Mouse (Mus musculus) limb, embryonic 12.5 days (tissue): ENCODE measurements around the gene Mall. TPM values are rescaled to one million over a fixed set of nuclear protein-coding genes. Genes with fewer than 3 reads are reported as not detected.

Experiments used
- ATAC-seq: fragments of 200-750 bp; cut with Nextera tagmentation; 2 replicates; pipeline ENCODE4 v1.8.0; 2017; ENCODE audit warnings: low read depth, moderate TSS enrichment; ENCODE audit not compliant: insufficient number of reproducible peaks, insufficient read depth, low FRiP score, low TSS enrichment
- H3K27ac ChIP-seq: fragments of 300-500 bp; sonication (generic); 2 replicates; pipeline ENCODE4 v1.5.1; 2016; ENCODE audit warnings: mild to moderate bottlenecking, moderate library complexity
- H3K27me3 ChIP-seq: fragments of 300-500 bp; sonication (generic); 2 replicates; pipeline ENCODE4 v1.6.1; 2016; ENCODE audit warnings: mild to moderate bottlenecking, moderate library complexity
- H3K36me3 ChIP-seq: fragments of 300-500 bp; sonication (generic); 2 replicates; pipeline ENCODE4 v1.6.1; 2016; ENCODE audit warnings: mild to moderate bottlenecking, moderate library complexity
- H3K4me1 ChIP-seq: fragments of 300-500 bp; sonication (generic); replicated peaks from 2 replicates; pipeline ENCODE4 v1.6.1; 2016
- H3K4me2 ChIP-seq: fragments of 300-500 bp; sonication (generic); 2 replicates; pipeline ENCODE4 v1.6.1; 2016; ENCODE audit warnings: mild to moderate bottlenecking, moderate library complexity
- H3K4me3 ChIP-seq: fragments of 300-500 bp; sonication (generic); replicated peaks from 2 replicates; pipeline ENCODE4 v1.5.1; 2016; ENCODE audit warnings: mild to moderate bottlenecking
- H3K9ac ChIP-seq: fragments of 300-500 bp; sonication (generic); replicated peaks from 2 replicates; pipeline ENCODE4 v1.6.1; 2016; ENCODE audit warnings: mild to moderate bottlenecking, moderate library complexity
- H3K9me3 ChIP-seq: fragments of 300-500 bp; sonication (generic); 2 replicates; pipeline ENCODE4 v1.6.1; 2016; ENCODE audit warnings: mild to moderate bottlenecking, moderate library complexity
- WGBS: fragments of 180-500 bp; shearing (Covaris S2); methylation state at CpG from one replicate; pipeline ENCODE4 v1.1.7; 2016; 5-methylcytosine and 5-hydroxymethylcytosine counted together
- polyA plus RNA-seq: library from polyadenylated mRNA; unstranded; fragments of >200 nt; fragmentation: Nextera tagmentation; extraction: Ambion mirVana; gene quantifications from 2 replicates; pipeline ENCODE4 v1.2.1, GENCODE M21; 2016

Gene Mall
- polyA plus RNA-seq, 1 experiment from 2014 or later: 2.1 TPM

DNA sequence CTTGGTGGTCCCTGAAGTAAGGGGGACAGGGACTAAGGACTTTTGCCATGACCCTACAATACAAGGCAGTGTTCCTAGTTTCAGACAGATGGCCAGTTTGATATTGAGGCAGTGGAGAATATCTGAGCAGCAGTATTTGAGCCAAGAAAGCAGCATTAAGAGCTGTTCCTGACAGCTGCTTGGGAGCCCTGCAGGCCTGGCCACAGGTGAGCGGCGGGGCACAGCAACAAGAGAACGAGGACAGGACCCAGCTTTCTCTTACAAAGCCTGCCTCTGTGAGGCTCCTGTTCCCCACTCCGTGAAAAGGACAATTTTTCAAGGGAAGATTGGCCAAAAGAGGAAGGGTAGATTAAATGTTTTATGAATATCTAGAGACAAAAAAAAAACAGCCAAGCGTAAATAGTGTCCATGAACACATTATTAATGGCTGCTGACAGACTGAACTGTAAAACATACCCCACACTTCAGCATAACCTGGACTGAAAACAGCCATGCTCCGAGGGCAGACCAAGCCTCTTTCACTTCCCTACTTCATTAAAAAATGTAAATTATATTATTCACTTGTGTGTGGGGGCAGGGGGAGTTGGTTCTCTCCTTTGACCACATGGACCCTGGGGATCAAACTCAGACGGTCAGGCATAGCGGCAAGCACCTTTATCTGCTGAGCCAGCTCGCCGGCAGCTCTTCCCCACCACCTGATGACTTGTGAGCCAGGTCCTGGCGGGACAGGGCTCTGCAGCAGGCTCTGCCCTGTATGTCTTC lies 22.3 kb upstream of the Mall start:
- no peak overlapping the region for H3K4me2 ChIP-seq
- 0 out of 2 replicates have a peak overlapping the region, but pooled peaks have one; percentile 23 for H3K27ac ChIP-seq
- no peaks in the 10 kb centered on the region for H3K4me1 ChIP-seq
- WGBS: 76% methylated on average over 11 of the region's 11 CpGs
- no peak for ATAC-seq
- no peak overlapping the region for H3K9ac ChIP-seq
- no peaks in the 10 kb centered on the region for H3K9me3 ChIP-seq
- H3K27me3 ChIP-seq: no peaks in the 10 kb centered on the region
- H3K4me3 ChIP-seq: no peak overlapping the region
- H3K36me3 ChIP-seq: peaks cover 10% of the 10 kb centered on the region

DNA sequence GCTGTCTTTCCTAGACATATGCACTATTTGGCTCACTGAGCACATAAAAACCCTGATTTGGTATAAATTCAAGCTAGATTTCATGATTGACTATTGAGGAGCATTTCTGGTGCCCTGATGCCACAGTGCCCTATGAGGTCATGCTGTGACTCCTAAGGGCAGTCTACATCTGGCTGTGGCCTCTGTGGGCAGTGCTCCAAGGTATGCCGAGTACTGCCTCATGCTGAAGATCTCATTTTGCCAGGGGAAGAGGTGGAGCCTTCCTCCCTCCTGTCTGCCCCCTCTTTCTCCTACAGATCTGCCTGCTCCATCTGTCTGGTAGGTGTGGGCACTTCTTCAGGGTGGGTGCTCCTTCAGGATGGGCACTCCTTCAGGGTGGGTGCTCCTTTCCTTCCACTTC lies 19.6 kb upstream of the Mall start:
- ATAC-seq: no peak
- H3K27ac ChIP-seq: no peak overlapping the region
- WGBS: 72% methylated on average over 1 of the region's 1 CpGs
- H3K9me3 ChIP-seq: no peaks in the 10 kb centered on the region
- no peak overlapping the region for H3K9ac ChIP-seq
- no peaks in the 10 kb centered on the region for H3K27me3 ChIP-seq
- H3K4me2 ChIP-seq: no peak overlapping the region
- no peak overlapping the region for H3K4me3 ChIP-seq
- peaks cover 5% of the 10 kb centered on the region; the same call in 1 of the 2 replicates for H3K36me3 ChIP-seq
- H3K4me1 ChIP-seq: no peaks in the 10 kb centered on the region

DNA sequence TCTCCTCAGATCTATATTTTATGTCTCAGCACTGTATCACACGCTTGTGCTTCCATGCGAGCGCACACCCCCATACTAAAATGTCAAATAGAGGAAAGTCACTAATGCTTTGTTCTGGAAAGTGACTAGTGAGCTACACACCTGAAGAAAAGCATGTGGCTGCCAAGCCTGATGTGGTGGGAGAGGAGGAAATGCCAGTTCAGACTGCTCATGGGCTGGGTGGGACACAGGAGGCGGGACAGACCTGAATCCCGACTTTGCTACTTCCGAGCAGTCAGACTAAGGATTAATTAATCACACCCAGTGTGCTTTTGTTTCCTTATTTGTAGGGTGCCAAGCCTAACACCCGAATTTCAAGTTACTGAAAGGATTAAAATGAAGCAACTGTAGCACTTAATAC lies 18.6 kb upstream of the Mall start:
- no peak overlapping the region for H3K4me2 ChIP-seq
- no peaks in the 10 kb centered on the region for H3K4me1 ChIP-seq
- H3K36me3 ChIP-seq: peaks cover under 1% of the 10 kb centered on the region; the same call in 1 of the 2 replicates
- no peak overlapping the region for H3K9ac ChIP-seq
- WGBS: 71% methylated on average over 7 of the region's 7 CpGs
- H3K27ac ChIP-seq: no peak overlapping the region
- no peaks in the 10 kb centered on the region for H3K27me3 ChIP-seq
- no peaks in the 10 kb centered on the region for H3K9me3 ChIP-seq
- no peak overlapping the region for H3K4me3 ChIP-seq
- ATAC-seq: no peak

DNA sequence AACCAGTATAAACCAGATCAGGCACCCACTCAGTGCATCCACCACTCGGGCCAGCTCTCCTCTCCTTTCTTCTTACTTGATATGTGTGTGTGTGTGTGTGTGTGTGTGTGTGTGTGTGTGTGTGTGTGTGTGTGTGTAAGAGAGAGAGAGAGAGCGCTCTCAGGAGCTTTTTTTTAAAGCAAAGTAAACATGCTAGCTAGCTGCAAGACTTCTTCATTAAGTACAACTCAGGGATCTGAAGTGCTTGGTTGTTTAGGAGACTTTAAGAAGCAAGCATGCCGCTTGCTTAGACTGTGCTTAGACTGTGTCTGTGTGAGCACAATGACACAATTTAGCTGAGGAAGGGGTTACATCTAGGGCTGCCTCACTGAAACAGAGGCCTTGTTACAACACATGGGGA lies 12.9 kb upstream of the Mall start:
- Histone ChIP-seq H3K4me2 (no peak overlapping the region), H3K36me3 (peaks cover 6% of the 10 kb centered on the region; the same call in 1 of the 2 replicates), H3K4me1 (no peaks in the 10 kb centered on the region), H3K27ac (peak overlapping the region; percentile 4), H3K4me3 (no peak overlapping the region), H3K9ac (no peak overlapping the region), H3K27me3 (no peaks in the 10 kb centered on the region), H3K9me3 (no peaks in the 10 kb centered on the region)
- WGBS: 78% methylated on average over 3 of the region's 3 CpGs
- ATAC-seq: no peak

DNA sequence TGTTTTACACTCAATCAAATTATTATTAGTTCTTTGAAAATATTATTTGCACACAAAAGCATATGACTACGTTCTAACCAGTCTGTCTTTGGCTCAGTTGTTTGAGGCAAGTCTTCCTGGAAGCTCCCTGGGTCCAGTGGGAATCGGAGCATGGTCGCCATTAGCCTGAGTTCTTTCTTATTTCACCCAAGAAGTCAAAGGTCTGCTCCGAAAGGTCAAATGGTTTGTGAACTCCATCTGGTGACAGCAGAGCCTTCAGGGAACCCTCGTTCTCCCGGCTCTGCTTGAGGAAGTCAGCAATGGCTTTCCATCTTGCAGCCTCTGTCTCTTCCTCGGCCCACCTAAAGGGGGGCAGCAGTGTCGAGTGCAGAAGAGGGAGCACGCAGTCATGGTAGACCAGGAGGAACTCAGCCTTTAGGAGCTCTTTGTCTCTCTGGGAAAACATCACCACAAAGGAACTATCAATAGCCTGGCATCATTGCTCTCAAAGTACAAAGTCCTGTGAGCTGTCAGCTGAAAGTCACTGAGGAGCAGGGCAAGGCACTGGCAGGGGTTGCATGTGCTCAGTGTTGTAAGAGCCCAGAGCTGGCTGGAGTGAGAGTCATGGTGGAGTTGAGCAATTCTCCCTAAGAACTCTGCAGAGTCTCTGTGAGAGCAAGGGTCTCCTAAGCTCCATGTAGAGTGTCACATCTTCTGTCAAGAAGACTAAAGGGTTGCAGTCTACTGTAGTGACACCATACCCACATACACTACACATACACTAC lies 11.2 kb upstream of the Mall start:
- Histone ChIP-seq H3K27me3 (no peaks in the 10 kb centered on the region), H3K9ac (no peak overlapping the region), H3K9me3 (no peaks in the 10 kb centered on the region), H3K4me3 (no peak overlapping the region), H3K4me2 (no peak overlapping the region), H3K4me1 (no peaks in the 10 kb centered on the region), H3K27ac (no peak overlapping the region), H3K36me3 (peaks cover 6% of the 10 kb centered on the region; the same call in 1 of the 2 replicates)
- no peak for ATAC-seq
- 71% methylated on average over 9 of the region's 9 CpGs for WGBS

- Histone ChIP-seq H3K9me3 (no peaks in the 10 kb centered on the region), H3K27me3 (no peaks in the 10 kb centered on the region), H3K4me3 (no peak overlapping the region), H3K27ac (no peak overlapping the region), H3K4me1 (no peaks in the 10 kb centered on the region; the same call in 1 of the 2 replicates), H3K4me2 (no peak overlapping the region), H3K9ac (no peak overlapping the region), H3K36me3 (peaks cover 6% of the 10 kb centered on the region; the same call in 1 of the 2 replicates)
- ATAC-seq: no peak
- WGBS: 90% methylated on average over 3 of the region's 3 CpGs
Observed at GRCm38 (mm10) chr2:127737885-127738284, 8.2 kb upstream of the Mall start.

DNA sequence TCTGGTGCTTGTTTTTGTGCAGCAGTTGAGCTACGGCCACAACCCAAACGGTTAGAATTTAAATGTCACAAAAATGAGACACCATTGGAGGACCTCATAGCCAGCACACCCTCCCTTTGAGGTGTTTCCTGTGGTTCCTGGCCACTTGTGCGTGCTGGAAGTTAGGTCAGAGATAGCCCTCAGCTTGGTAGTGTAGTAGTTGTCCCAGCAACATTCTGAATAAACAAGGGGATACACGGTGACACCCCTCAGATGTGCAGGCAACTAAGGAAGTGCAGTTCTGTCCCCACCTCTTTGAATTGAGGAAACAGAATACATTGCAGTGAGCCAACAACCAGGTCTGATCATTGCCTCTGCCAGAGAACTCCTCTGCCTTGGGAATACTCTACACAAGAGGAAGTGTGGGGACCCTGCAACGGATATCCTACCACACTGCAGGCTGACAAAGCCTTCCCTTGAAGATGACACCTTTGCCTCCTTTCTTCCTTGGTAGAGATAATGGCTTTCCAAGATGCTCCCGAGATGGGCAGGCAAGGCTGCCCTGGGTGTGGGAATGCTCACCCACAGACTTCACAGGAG lies 7.0 kb upstream of the Mall start:
- no peak overlapping the region for H3K27ac ChIP-seq
- ATAC-seq: no peak
- H3K9me3 ChIP-seq: no peaks in the 10 kb centered on the region
- no peaks in the 10 kb centered on the region for H3K27me3 ChIP-seq
- 78% methylated on average over 6 of the region's 6 CpGs for WGBS
- H3K4me1 ChIP-seq: no peaks in the 10 kb centered on the region; the same call in 1 of the 2 replicates
- H3K9ac ChIP-seq: no peak overlapping the region
- H3K36me3 ChIP-seq: peaks cover 5% of the 10 kb centered on the region; the same call in 1 of the 2 replicates
- H3K4me2 ChIP-seq: no peak overlapping the region
- H3K4me3 ChIP-seq: no peak overlapping the region

- no peaks in the 10 kb centered on the region for H3K36me3 ChIP-seq
- H3K27me3 ChIP-seq: 0 out of 2 replicates have a peak, but pooled peaks cover 1% of the 10 kb centered on the region
- no peaks in the 10 kb centered on the region for H3K9me3 ChIP-seq
- H3K4me1 ChIP-seq: peaks cover 1% of the 10 kb centered on the region
- ATAC-seq: no peak
- no peak overlapping the region for H3K4me2 ChIP-seq
- no peak overlapping the region for H3K27ac ChIP-seq
- no peak overlapping the region for H3K4me3 ChIP-seq
- WGBS: 65% methylated on average over 9 of the region's 9 CpGs
- H3K9ac ChIP-seq: no peak overlapping the region
Observed at GRCm38 (mm10) chr2:127735512-127736145, 5.9 kb upstream of the Mall start.

GRCm38 (mm10) chr2:127734889-127735288 lies 5.2 kb upstream of the Mall start:
- H3K36me3 ChIP-seq: no peaks in the 10 kb centered on the region
- no peak overlapping the region for H3K4me3 ChIP-seq
- H3K27ac ChIP-seq: no peak overlapping the region
- no peak overlapping the region for H3K9ac ChIP-seq
- peaks cover 9% of the 10 kb centered on the region for H3K4me1 ChIP-seq
- no peak overlapping the region for H3K4me2 ChIP-seq
- ATAC-seq: no peak
- H3K9me3 ChIP-seq: no peaks in the 10 kb centered on the region
- 79% methylated on average over 5 of the region's 5 CpGs for WGBS
- H3K27me3 ChIP-seq: peaks cover 9% of the 10 kb centered on the region; the same call in 1 of the 2 replicates

GRCm38 (mm10) chr2:127730301-127730997 lies 717 bp upstream of the Mall start:
- Histone ChIP-seq H3K4me2 (peak overlapping the region; percentile 59; the same call in 1 of the 2 replicates), H3K9ac (no peak overlapping the region), H3K36me3 (no peaks in the 10 kb centered on the region), H3K27me3 (peaks cover 24% of the 10 kb centered on the region), H3K9me3 (no peaks in the 10 kb centered on the region), H3K4me1 (peaks cover 19% of the 10 kb centered on the region), H3K27ac (peak overlapping the region; percentile 41; the same call in 1 of the 2 replicates), H3K4me3 (no peak overlapping the region)
- ATAC-seq: no peak; the same call in 1 of the 2 replicates
- 46% methylated on average over 7 of the region's 7 CpGs for WGBS
